Mouse (Mus musculus) right cerebral cortex, postnatal 25 days (tissue): Measurements from ENCODE around the gene Zfp27.
A peak's percentile ranks its signal among the peaks of the same experiment; 100 is the strongest.

Experiments used
- DNase-seq: peaks from one replicate; pipeline ENCODE4 v3.0.0; 2022

Gene Zfp27

GRCm38 (mm10) chr7:29905966-29906681, at the start of gene Zfp27:
Gene Zfp27 (minus strand): TSS chr7:29906572.
- DNase-seq: peak; percentile 70

- no peak for DNase-seq
Observed at GRCm38 (mm10) chr7:29954731-29955130, 48.4 kb upstream of the Zfp27 start.

- peak; percentile 85 for DNase-seq
Observed at GRCm38 (mm10) chr7:29953513-29954401, 47.4 kb upstream of the Zfp27 start, which contains the start of gene Zfp74. Gene Zfp74 (minus strand): TSS chr7:29954089.

GRCm38 (mm10) chr7:29953086-29953485, 46.7 kb upstream of the Zfp27 start:
- DNase-seq: no peak

- no peak for DNase-seq
Observed at GRCm38 (mm10) chr7:29944201-29944600, 37.8 kb upstream of the Zfp27 start.

- DNase-seq: no peak
Observed at GRCm38 (mm10) chr7:29943720-29944119, 37.3 kb upstream of the Zfp27 start.

GRCm38 (mm10) chr7:29942740-29943139, 36.4 kb upstream of the Zfp27 start:
- DNase-seq: no peak

- no peak for DNase-seq
Observed at GRCm38 (mm10) chr7:29941027-29941426, 34.7 kb upstream of the Zfp27 start.

GRCm38 (mm10) chr7:29938856-29939255, 32.5 kb upstream of the Zfp27 start:
- DNase-seq: no peak

- no peak for DNase-seq
Observed at GRCm38 (mm10) chr7:29922780-29923179, 16.4 kb upstream of the Zfp27 start.

GRCm38 (mm10) chr7:29921439-29922093, 15.2 kb upstream of the Zfp27 start:
- no peak for DNase-seq

GRCm38 (mm10) chr7:29918062-29918453, 11.7 kb upstream of the Zfp27 start:
- DNase-seq: no peak

- DNase-seq: no peak
Observed at GRCm38 (mm10) chr7:29917371-29918061, 11.1 kb upstream of the Zfp27 start.

- no peak for DNase-seq
Observed at GRCm38 (mm10) chr7:29912172-29912571, 5.8 kb upstream of the Zfp27 start.

- DNase-seq: no peak
Observed at GRCm38 (mm10) chr7:29910252-29910651, 3.9 kb upstream of the Zfp27 start.

GRCm38 (mm10) chr7:29908130-29908950, 2.0 kb upstream of the Zfp27 start, which contains the start of gene Zfp383:
Gene Zfp383 (plus strand): TSS chr7:29908223.
- DNase-seq: peak; percentile 87

GRCm38 (mm10) chr7:29907206-29907605, 834 bp upstream of the Zfp27 start:
- DNase-seq: no peak

GRCm38 (mm10) chr7:29906682-29907058, 298 bp upstream of the Zfp27 start:
- DNase-seq: no peak

GRCm38 (mm10) chr7:29904101-29904500, 2.3 kb downstream of the Zfp27 start:
- no peak for DNase-seq

GRCm38 (mm10) chr7:29898351-29898750, 8.0 kb downstream of the Zfp27 start:
- no peak for DNase-seq

- DNase-seq: no peak
Observed at GRCm38 (mm10) chr7:29892756-29893155, 13.6 kb downstream of the Zfp27 start.

GRCm38 (mm10) chr7:29890501-29890900, 15.9 kb downstream of the Zfp27 start:
- no peak for DNase-seq
